Mouse (Mus musculus): Measurements from ENCODE around the gene Supt5. TPM values are rescaled to one million over a fixed set of nuclear protein-coding genes. Genes with fewer than 3 reads are reported as not detected.
A peak's percentile ranks its signal among the peaks of the same experiment; 100 is the strongest.

Supt5 gene
- polyA plus RNA-seq, 1 experiment = 104 TPM

DNA sequence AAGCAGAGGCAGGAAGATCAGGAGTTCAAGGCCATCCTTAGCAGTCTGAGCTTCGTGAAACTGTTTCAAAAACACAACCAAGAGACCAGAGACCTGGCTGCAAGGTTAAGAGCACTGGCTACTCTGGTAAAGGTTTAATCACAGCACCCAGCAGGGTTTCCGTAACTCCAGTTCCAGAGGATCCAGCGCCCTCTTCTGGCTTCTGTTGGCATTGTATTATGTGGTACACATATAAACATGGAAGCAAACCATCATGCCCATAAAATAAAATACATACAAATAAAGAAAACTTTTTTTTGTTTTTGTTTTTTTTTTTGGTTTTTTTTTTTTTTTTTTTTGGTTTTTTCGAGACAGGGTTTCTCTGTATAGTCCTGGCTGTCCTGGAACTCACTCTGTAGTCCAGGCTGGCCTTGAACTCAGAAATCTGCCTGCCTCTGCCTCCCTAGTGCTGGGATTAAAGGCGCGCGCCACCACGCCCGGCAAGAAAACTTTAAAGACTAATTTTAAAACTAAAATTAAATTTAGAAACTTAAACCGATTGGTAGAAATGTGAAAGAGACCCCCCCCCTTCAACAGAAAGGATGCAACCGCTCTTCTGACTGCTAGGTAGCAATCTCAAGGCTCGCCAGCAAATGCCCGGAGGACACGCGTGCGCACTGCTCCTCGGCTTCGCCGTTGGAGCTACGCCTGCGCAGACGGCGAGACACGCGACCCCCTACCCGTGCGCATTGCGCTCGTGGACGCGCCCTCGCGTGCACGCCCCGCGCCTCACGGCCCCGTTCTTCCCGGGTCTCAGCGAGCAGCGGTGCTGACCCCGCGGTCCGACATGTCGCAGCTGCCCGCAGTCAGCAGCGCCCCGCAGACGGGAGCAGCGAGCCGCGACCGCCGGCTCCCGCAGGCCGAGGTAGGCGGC, 71.2 kb downstream of the Supt5 start, which contains the start of gene Eid2:
TSS of gene Eid2 (plus strand) at position 753 of the 913 bp plus-strand sequence.
- Histone ChIP-seq H3K27ac (ENCODE audit: insufficient read depth, low read length) (peak within 1 kb of the TSS; percentile 2; the same call in 1 of the 2 replicates), H3K4me3 (ENCODE audit: insufficient read depth, low read length) (peak within 1 kb of the TSS; percentile 70), H3K4me1 (ENCODE audit: control insufficient read depth, insufficient read depth, low read length) (peaks cover 2% of the 10 kb centered on the region; the same call in 1 of the 2 replicates)
- peak; percentile 92 for TF ChIP-seq POLR2A (IDR thresholded peaks at IDR 0.05; ENCODE audit: low read depth, low read length)
- no peak for TF ChIP-seq CTCF (IDR thresholded peaks at IDR 0.05; ENCODE audit: borderline replicate concordance, insufficient read depth, low read length)

GRCm38 (mm10) chr7:28265391-28265790, 73.2 kb downstream of the Supt5 start:
- TF ChIP-seq POLR2A (IDR thresholded peaks at IDR 0.05; ENCODE audit: low read depth, low read length) = no peak
- TF ChIP-seq CTCF (IDR thresholded peaks at IDR 0.05; ENCODE audit: borderline replicate concordance, insufficient read depth, low read length) = no peak
- no peak overlapping the region for H3K27ac ChIP-seq (ENCODE audit: insufficient read depth, low read length)
- H3K4me3 ChIP-seq (ENCODE audit: insufficient read depth, low read length) = no peak overlapping the region
- H3K4me1 ChIP-seq (ENCODE audit: control insufficient read depth, insufficient read depth, low read length) = peaks cover 2% of the 10 kb centered on the region; the same call in 1 of the 2 replicates

Other genes with a start within 250 kb of the Supt5 start
- gene 9530053A07Rik, start 209.3 kb downstream of the Supt5 start, polyA plus RNA-seq (2011; ENCODE audit: insufficient read length, low read depth, missing spikeins) = 0.08 TPM in 1 of 2 replicates, not detected in the other
- gene Fbl, start 169.0 kb downstream of the Supt5 start, polyA plus RNA-seq (2011; ENCODE audit: insufficient read length, low read depth, missing spikeins) = 148 and 168 TPM in 2 replicates
- 12.9 and 15.1 TPM in 2 replicates for gene Dyrk1b, start 159.3 kb downstream of the Supt5 start, polyA plus RNA-seq (2011; ENCODE audit: insufficient read length, low read depth, missing spikeins)
- 20.6 and 25.1 TPM in 2 replicates for gene Eid2, start 70.9 kb downstream of the Supt5 start, polyA plus RNA-seq (2011; ENCODE audit: insufficient read length, low read depth, missing spikeins)
- gene Eid2b, start 61.0 kb downstream of the Supt5 start, polyA plus RNA-seq (2011; ENCODE audit: insufficient read length, low read depth, missing spikeins) = 5.4 and 8.8 TPM in 2 replicates
- not detected in 2 replicates for gene Selenov, start 47.6 kb downstream of the Supt5 start, polyA plus RNA-seq (2011; ENCODE audit: insufficient read length, low read depth, missing spikeins)
- not detected in 2 replicates for gene Dll3, start 36.5 kb downstream of the Supt5 start, polyA plus RNA-seq (2011; ENCODE audit: insufficient read length, low read depth, missing spikeins)
- gene Timm50, start 26.7 kb downstream of the Supt5 start, polyA plus RNA-seq (2011; ENCODE audit: insufficient read length, low read depth, missing spikeins) = 37.5 and 40.3 TPM in 2 replicates
- gene Rps16, start 11.9 kb upstream of the Supt5 start, polyA plus RNA-seq (2011; ENCODE audit: insufficient read length, low read depth, missing spikeins) = 997 and 1,079 TPM in 2 replicates
- gene Plekhg2, start 33.9 kb upstream of the Supt5 start, polyA plus RNA-seq (2011; ENCODE audit: insufficient read length, low read depth, missing spikeins) = 66.5 and 68.5 TPM in 2 replicates
- 23.4 and 27.4 TPM in 2 replicates for gene Zfp36, start 41.5 kb upstream of the Supt5 start, polyA plus RNA-seq (2011; ENCODE audit: insufficient read length, low read depth, missing spikeins)
- 18.2 and 19.4 TPM in 2 replicates for gene Med29, start 54.0 kb upstream of the Supt5 start, polyA plus RNA-seq (2011; ENCODE audit: insufficient read length, low read depth, missing spikeins)
- 73.5 and 82.5 TPM in 2 replicates for gene Paf1, start 54.2 kb upstream of the Supt5 start, polyA plus RNA-seq (2011; ENCODE audit: insufficient read length, low read depth, missing spikeins)
- not detected in 2 replicates for gene Gmfg, start 98.7 kb upstream of the Supt5 start, polyA plus RNA-seq (2011; ENCODE audit: insufficient read length, low read depth, missing spikeins)
- 4.7 and 4.9 TPM in 2 replicates for gene Lrfn1, start 113.2 kb upstream of the Supt5 start, polyA plus RNA-seq (2011; ENCODE audit: insufficient read length, low read depth, missing spikeins)
- gene Ifnl2, start 171.7 kb upstream of the Supt5 start, polyA plus RNA-seq (2011; ENCODE audit: insufficient read length, low read depth, missing spikeins) = not detected in 2 replicates
- not detected in 2 replicates for gene Ifnl3, start 184.1 kb upstream of the Supt5 start, polyA plus RNA-seq (2011; ENCODE audit: insufficient read length, low read depth, missing spikeins)
- not detected in 2 replicates for gene Sycn, start 202.1 kb upstream of the Supt5 start, polyA plus RNA-seq (2011; ENCODE audit: insufficient read length, low read depth, missing spikeins)
- gene Nccrp1, start 208.5 kb upstream of the Supt5 start, polyA plus RNA-seq (2011; ENCODE audit: insufficient read length, low read depth, missing spikeins) = not detected in 2 replicates

Data from embryonic fibroblast, embryonic 13.5 days (primary cell).